Mouse (Mus musculus) gastrocnemius, postnatal 14 days (tissue): ENCODE measurements around the gene H2-Ob. TPM values are rescaled to one million over a fixed set of nuclear protein-coding genes. Genes with fewer than 3 reads are reported as not detected.

Experiments used
- DNase-seq: peaks from one replicate; pipeline ENCODE4 v3.0.0; 2021; ENCODE audit warnings: mixed read lengths
- intact Hi-C: fragments of 180-260 bp; cut with DNase I; formaldehyde crosslinking; loops from one replicate; pipeline ENCODE4 v1.15.1; 2025; ENCODE audit warnings: low total_unique reads
- long read RNA-seq, 2 experiments: library from polyadenylated mRNA; stranded (forward); transcript quantifications; one replicate each; pipeline ENCODE4 v2.0.0; 2021
- total RNA-seq, 2 experiments: library from RNA; stranded (reverse); gene quantifications; 2 replicates each; pipeline ENCODE4 v1.2.3; 2021

H2-Ob gene
- total RNA-seq = under 1 TPM in 1 of 2 experiments, not detected in 1; 0.13 TPM
- long read RNA-seq, experiment 1, partial matches to known transcripts = 0 of 1 reads
- long read RNA-seq, experiment 1, other reads (novel, unspliced or antisense) = 0 of 1 reads
- long read RNA-seq, experiment 2 = 0 reads

DNA sequence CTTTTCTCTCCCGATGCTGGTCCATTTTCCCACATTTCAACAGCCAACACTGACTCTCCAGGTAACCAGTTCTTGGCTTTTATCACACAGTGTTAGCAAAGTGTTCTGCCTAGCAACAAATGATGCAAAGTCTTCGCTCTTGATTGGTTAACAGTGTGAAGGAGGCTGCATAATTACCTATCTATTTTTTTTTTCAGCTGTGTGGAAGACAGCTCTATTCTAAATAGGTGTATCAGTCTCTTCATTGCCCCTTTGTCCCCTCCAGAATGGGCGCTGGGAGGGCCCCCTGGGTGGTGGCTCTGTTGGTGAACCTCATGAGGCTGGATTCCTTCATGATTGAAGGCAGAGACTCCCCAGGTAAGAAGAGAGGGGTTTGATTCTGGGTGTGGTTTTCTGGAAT, at the start of gene H2-Ob:
TSS of gene H2-Ob (plus strand) at position 198 of the 400 bp plus-strand sequence.
- intact Hi-C loops = loop anchor here (5.0 kb wide), 1 partner anchor 66 kb away; no protein-coding TSS in a partner anchor
- DNase-seq = no peak

DNA sequence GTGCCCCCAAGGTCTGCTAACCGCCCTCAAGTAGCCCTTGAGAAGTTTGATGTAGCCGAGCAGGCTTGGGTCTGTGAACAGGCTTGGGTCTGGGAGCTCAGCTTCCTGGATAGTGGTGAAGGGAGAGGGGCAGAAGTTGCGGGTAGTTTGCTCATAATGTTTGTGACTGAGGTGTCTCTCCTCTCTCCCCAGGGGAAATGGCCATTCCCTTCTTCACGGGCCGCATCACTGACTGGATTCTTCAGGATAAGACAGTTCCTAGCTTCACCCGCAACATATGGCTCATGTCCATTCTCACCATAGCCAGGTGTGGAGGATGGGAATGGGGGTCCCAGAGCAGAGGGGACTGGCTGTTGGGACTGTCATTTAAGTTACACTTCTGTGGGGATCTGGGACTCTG, 49.7 kb upstream of the H2-Ob start:
- DNase-seq = no peak
- intact Hi-C loops = no loop called here

DNA sequence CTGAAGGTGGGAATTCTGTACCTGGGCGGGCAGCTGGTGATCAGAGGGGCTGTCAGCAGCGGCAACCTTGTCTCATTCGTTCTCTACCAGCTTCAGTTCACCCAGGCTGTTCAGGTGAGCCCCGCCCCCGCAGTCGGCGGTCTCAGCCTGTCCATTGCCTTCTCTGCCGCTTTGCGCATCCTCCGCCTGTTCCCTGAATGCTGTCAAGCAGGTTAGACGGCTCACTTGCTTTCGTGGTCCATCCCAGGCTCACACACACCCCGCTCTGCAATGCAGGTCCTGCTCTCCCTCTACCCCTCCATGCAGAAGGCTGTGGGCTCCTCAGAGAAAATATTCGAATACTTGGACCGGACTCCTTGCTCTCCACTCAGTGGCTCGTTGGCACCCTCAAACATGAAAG, 45.9 kb upstream of the H2-Ob start:
- DNase-seq = no peak
- intact Hi-C loops = no loop called here

- intact Hi-C loops = no loop called here
- DNase-seq = no peak
Observed at GRCm38 (mm10) chr17:34193468-34193867, 45.2 kb upstream of the H2-Ob start.

DNA sequence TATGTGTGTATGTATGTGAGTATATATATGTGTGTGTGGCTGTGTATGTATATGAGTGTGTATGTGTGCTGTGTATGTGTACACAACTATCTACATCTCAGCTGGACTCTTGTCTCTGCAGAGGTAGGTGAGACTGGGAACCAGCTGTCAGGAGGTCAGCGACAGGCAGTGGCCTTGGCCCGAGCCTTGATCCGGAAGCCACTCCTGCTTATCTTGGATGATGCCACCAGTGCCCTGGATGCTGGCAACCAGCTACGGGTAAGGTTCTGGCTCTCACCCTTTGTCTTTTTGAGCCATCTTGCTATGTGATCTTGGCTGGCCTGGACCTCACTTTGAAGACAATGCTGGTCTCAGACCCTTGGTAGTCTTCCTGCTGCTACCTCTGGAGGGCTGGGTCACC, 44.0 kb upstream of the H2-Ob start:
- intact Hi-C loops = no loop called here

DNA sequence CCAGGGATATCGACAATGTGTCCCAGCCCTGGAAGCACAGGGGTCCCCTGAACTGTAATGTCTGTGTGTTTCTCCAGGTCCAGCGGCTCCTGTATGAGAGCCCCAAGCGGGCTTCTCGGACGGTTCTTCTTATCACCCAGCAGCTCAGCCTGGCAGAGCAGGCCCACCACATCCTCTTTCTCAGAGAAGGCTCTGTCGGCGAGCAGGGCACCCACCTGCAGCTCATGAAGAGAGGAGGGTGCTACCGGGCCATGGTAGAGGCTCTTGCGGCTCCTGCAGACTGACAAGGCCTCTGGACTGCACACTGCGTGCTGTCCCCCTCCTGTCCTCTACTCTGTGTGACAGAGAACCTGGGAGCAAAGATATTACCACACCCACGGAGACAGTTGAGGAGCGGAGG, 42.2 kb upstream of the H2-Ob start:
- DNase-seq = no peak
- intact Hi-C loops = no loop called here

More for the DNA sequence above, 44.0 kb upstream of the H2-Ob start:
- no peak for DNase-seq

- intact Hi-C loops = no loop called here
- peak; percentile 91 for DNase-seq
Observed at GRCm38 (mm10) chr17:34196941-34197894, 41.5 kb upstream of the H2-Ob start, which contains the start of gene Psmb8. Psmb8 (plus strand) TSS chr17:34197721.

- DNase-seq = peak; percentile 35
- intact Hi-C loops = no loop called here
Observed at GRCm38 (mm10) chr17:34197904-34198520, 40.7 kb upstream of the H2-Ob start.

- intact Hi-C loops = no loop called here
- no peak for DNase-seq
Observed at GRCm38 (mm10) chr17:34198521-34198912, 40.2 kb upstream of the H2-Ob start.

DNA sequence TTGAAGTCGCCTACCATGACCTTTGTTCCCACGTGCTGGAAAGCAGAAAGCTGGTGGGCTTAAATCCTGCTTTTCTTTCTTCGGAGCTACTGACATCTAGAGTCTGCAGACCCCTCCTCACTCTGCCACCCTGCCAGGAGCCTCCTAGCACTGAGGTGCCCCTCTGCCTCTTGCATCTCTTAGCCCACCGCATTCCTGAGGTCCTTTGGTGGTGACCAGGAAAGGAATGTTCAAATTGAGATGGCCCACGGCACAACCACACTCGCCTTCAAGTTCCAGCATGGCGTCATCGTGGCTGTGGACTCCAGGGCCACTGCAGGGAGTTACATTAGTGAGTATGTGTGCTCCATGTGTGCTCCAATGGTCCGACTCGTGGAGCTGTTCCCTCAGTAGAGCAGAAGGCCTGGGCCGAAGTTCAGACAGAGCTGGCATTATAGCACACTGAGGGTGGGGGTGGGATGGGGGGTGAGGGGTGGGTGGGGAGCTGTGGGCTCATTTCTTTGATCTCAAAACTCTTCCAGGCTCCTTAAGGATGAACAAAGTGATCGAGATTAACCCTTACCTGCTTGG, 39.6 kb upstream of the H2-Ob start:
- intact Hi-C loops = no loop called here
- no peak for DNase-seq

- DNase-seq = no peak
- intact Hi-C loops = no loop called here
Observed at GRCm38 (mm10) chr17:34200047-34200446, 38.7 kb upstream of the H2-Ob start.

DNA sequence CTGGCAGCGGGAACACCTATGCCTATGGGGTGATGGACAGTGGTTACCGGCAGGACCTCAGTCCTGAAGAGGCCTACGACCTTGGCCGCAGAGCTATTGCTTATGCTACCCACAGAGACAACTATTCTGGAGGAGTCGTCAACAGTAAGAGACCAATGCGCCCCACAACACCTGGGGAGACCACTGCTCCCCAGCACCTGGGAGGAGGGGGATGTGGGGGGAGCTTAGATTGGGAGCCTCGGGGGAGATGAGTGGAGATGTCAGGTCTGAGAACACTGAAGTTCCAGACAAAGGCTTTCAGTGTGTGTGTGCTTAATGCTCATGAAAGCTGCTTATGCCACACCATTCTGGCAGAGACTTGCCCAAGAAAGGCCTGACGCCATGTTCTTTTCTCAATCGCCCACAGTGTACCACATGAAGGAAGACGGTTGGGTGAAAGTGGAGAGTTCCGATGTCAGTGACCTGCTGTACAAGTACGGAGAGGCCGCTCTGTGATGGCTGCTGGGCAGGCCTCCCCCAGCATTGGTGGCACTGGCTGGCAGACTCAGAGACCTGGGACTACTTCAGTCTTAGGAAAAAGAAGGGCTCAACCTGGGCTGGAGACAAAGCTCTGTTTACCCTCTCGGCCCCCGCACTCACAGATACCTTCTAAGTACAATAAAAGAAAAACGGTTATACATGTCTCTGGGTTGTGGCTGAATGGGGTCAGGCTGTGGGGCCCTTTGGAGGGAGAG, 37.8 kb upstream of the H2-Ob start:
- intact Hi-C loops = no loop called here

GRCm38 (mm10) chr17:34201506-34202055, 37.1 kb upstream of the H2-Ob start:
- intact Hi-C loops = no loop called here
- no peak for DNase-seq

More for the DNA sequence above, 37.8 kb upstream of the H2-Ob start:
- no peak for DNase-seq

GRCm38 (mm10) chr17:34202760-34203442, 35.8 kb upstream of the H2-Ob start:
- DNase-seq = no peak
- intact Hi-C loops = no loop called here

GRCm38 (mm10) chr17:34203444-34203843, 35.3 kb upstream of the H2-Ob start, which contains the start of gene Tap2:
Tap2 (plus strand) TSS chr17:34203527.
- no peak for DNase-seq
- intact Hi-C loops = no loop called here

- intact Hi-C loops = no loop called here
- peak; percentile 88 for DNase-seq
Observed at GRCm38 (mm10) chr17:34204303-34205010, 34.2 kb upstream of the H2-Ob start.

DNA sequence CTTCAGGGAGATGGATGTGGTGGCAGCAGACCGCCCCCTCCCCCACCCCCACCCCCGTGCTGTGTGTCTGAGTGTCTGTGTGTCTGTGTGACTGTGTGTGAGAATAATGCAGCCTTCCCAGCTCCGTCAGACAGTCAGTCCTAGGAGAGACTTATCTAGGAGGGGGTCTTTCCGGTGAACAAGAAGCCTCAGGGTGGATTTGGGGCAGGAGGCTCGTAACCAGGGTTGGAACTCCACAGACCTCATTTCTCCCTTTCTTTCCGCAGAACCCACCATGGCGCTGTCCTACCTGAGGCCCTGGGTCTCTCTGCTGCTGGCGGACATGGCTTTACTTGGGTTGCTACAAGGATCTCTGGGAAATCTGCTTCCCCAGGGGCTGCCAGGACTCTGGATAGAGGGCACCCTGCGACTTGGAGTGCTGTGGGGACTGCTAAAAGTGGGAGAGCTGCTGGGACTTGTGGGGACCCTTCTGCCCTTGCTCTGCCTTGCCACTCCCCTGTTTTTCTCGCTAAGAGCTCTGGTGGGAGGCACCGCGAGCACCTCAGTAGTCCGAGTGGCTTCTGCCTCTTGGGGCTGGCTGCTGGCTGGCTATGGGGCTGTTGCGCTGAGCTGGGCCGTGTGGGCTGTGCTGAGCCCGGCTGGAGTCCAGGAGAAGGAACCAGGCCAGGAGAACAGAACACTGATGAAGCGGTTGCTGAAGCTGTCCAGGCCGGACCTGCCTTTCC, 33.5 kb upstream of the H2-Ob start:
- DNase-seq = peak; percentile 58
- intact Hi-C loops = no loop called here
